Mouse (Mus musculus): Measurements from ENCODE around the gene Smok2b. TPM values are rescaled to one million over a fixed set of nuclear protein-coding genes. Genes with fewer than 3 reads are reported as not detected.
"Not testable (repeated sequence)": the region's sequence is repeated elsewhere in the genome, so short reads cannot be mapped to it uniquely, and the experiment has no call there.

Smok2b gene
- polyA plus RNA-seq, 1 experiment from 2014 or later = not detected

GRCm38 (mm10) chr17:13214169-13214568 is 15.9 kb upstream of the Smok2b start:
- 58% methylated on average over 4 of the region's 4 CpGs for WGBS
- Histone ChIP-seq H3K27me3 (replicated peaks; ENCODE audit: control insufficient read depth, insufficient read depth, low read length) (no peaks in the 10 kb centered on the region), H3K36me3 (ENCODE audit: control insufficient read depth, insufficient read depth, low read length) (no peaks in the 10 kb centered on the region), H3K9ac (ENCODE audit: low read depth, low read length) (no peak overlapping the region), H3K4me3 (ENCODE audit: low read depth, low read length) (no peak overlapping the region), H3K4me1 (ENCODE audit: control insufficient read depth, insufficient read depth, low read length) (no peaks in the 10 kb centered on the region), H3K27ac (replicated peaks; ENCODE audit: low read depth, low read length) (no peak overlapping the region), H3K4me2 (ENCODE audit: low read depth, low read length) (no peak overlapping the region), H3K9me3 (ENCODE audit: control insufficient read depth, low read length) (peaks cover 88% of the 10 kb centered on the region)
- DNase-seq (ENCODE audit: low spot score) (no peak), ATAC-seq (ENCODE audit: low read depth) (no peak)

- no peaks in the 10 kb centered on the region for H3K36me3 ChIP-seq (ENCODE audit: control insufficient read depth, insufficient read depth, low read length)
- ATAC-seq (ENCODE audit: low read depth) (no peak), DNase-seq (ENCODE audit: low spot score) (no peak)
- H3K4me3 ChIP-seq (ENCODE audit: low read depth, low read length) = no peak overlapping the region
- H3K9ac ChIP-seq (ENCODE audit: low read depth, low read length) = no peak overlapping the region
- H3K27me3 ChIP-seq (replicated peaks; ENCODE audit: control insufficient read depth, insufficient read depth, low read length) = no peaks in the 10 kb centered on the region
- no peak overlapping the region for H3K27ac ChIP-seq (replicated peaks; ENCODE audit: low read depth, low read length)
- peaks cover 95% of the 10 kb centered on the region for H3K9me3 ChIP-seq (ENCODE audit: control insufficient read depth, low read length)
- H3K4me1 ChIP-seq (ENCODE audit: control insufficient read depth, insufficient read depth, low read length) = no peaks in the 10 kb centered on the region
- no peak overlapping the region for H3K4me2 ChIP-seq (ENCODE audit: low read depth, low read length)
- WGBS = 80% methylated on average over 2 of the region's 2 CpGs
These were observed 14.5 kb upstream of the Smok2b start for GRCm38 (mm10) chr17:13215595-13215994.

GRCm38 (mm10) chr17:13220888-13221287 is 9.2 kb upstream of the Smok2b start, which contains the start of gene Smok2a:
Gene Smok2a, plus strand, starts transcription at chr17:13221188.
- H3K9ac ChIP-seq (ENCODE audit: low read depth, low read length) = no peak within 1 kb of the TSS
- ATAC-seq (ENCODE audit: low read depth) (no peak), DNase-seq (ENCODE audit: low spot score) (no peak)
- peaks cover 90% of the 10 kb centered on the region for H3K9me3 ChIP-seq (ENCODE audit: control insufficient read depth, low read length)
- no peak within 1 kb of the TSS for H3K4me3 ChIP-seq (ENCODE audit: low read depth, low read length)
- H3K27me3 ChIP-seq (replicated peaks; ENCODE audit: control insufficient read depth, insufficient read depth, low read length) = no peaks in the 10 kb centered on the region
- no peaks in the 10 kb centered on the region for H3K4me1 ChIP-seq (ENCODE audit: control insufficient read depth, insufficient read depth, low read length)
- no peak within 1 kb of the TSS for H3K27ac ChIP-seq (replicated peaks; ENCODE audit: low read depth, low read length)
- no peak within 1 kb of the TSS for H3K4me2 ChIP-seq (ENCODE audit: low read depth, low read length)
- H3K36me3 ChIP-seq (ENCODE audit: control insufficient read depth, insufficient read depth, low read length) = no peaks in the 10 kb centered on the region
- 86% methylated on average over 3 of the region's 3 CpGs for WGBS

GRCm38 (mm10) chr17:13221921-13222320 is 8.1 kb upstream of the Smok2b start:
- H3K9ac ChIP-seq (ENCODE audit: low read depth, low read length); H3K4me3 ChIP-seq (ENCODE audit: low read depth, low read length); H3K27ac ChIP-seq (replicated peaks; ENCODE audit: low read depth, low read length); H3K4me2 ChIP-seq (ENCODE audit: low read depth, low read length); H3K27me3 ChIP-seq (replicated peaks; ENCODE audit: control insufficient read depth, insufficient read depth, low read length); DNase-seq (ENCODE audit: low spot score); H3K4me1 ChIP-seq (ENCODE audit: control insufficient read depth, insufficient read depth, low read length); H3K36me3 ChIP-seq (ENCODE audit: control insufficient read depth, insufficient read depth, low read length); ATAC-seq (ENCODE audit: low read depth): not testable (repeated sequence)
- H3K9me3 ChIP-seq (ENCODE audit: control insufficient read depth, low read length) = peaks cover 90% of the 10 kb centered on the region
- WGBS = 90% methylated on average over 2 of the region's 2 CpGs

- H3K9me3 ChIP-seq (ENCODE audit: control insufficient read depth, low read length) = peaks cover 51% of the 10 kb centered on the region
- WGBS = 74% methylated on average over 4 of the region's 4 CpGs
- not testable (repeated sequence) for H3K36me3 ChIP-seq (ENCODE audit: control insufficient read depth, insufficient read depth, low read length); H3K4me3 ChIP-seq (ENCODE audit: low read depth, low read length); DNase-seq (ENCODE audit: low spot score); H3K27me3 ChIP-seq (replicated peaks; ENCODE audit: control insufficient read depth, insufficient read depth, low read length); H3K4me2 ChIP-seq (ENCODE audit: low read depth, low read length); ATAC-seq (ENCODE audit: low read depth); H3K4me1 ChIP-seq (ENCODE audit: control insufficient read depth, insufficient read depth, low read length); H3K9ac ChIP-seq (ENCODE audit: low read depth, low read length); H3K27ac ChIP-seq (replicated peaks; ENCODE audit: low read depth, low read length)
These were observed 9.4 kb downstream of the Smok2b start for GRCm38 (mm10) chr17:13239461-13239860.

- WGBS = 83% methylated on average over 7 of the region's 13 CpGs
- H3K27me3 ChIP-seq (replicated peaks; ENCODE audit: control insufficient read depth, insufficient read depth, low read length); ATAC-seq (ENCODE audit: low read depth); H3K9ac ChIP-seq (ENCODE audit: low read depth, low read length); H3K4me3 ChIP-seq (ENCODE audit: low read depth, low read length); H3K4me1 ChIP-seq (ENCODE audit: control insufficient read depth, insufficient read depth, low read length); DNase-seq (ENCODE audit: low spot score); H3K4me2 ChIP-seq (ENCODE audit: low read depth, low read length); H3K36me3 ChIP-seq (ENCODE audit: control insufficient read depth, insufficient read depth, low read length); H3K27ac ChIP-seq (replicated peaks; ENCODE audit: low read depth, low read length): not testable (repeated sequence)
- H3K9me3 ChIP-seq (ENCODE audit: control insufficient read depth, low read length) = peaks cover 36% of the 10 kb centered on the region
These were observed 11.0 kb downstream of the Smok2b start for GRCm38 (mm10) chr17:13240807-13241727.

GRCm38 (mm10) chr17:13254786-13255185 is 24.7 kb downstream of the Smok2b start:
- not testable (repeated sequence) for DNase-seq (ENCODE audit: low spot score); H3K9ac ChIP-seq (ENCODE audit: low read depth, low read length); H3K36me3 ChIP-seq (ENCODE audit: control insufficient read depth, insufficient read depth, low read length); H3K9me3 ChIP-seq (ENCODE audit: control insufficient read depth, low read length); H3K27me3 ChIP-seq (replicated peaks; ENCODE audit: control insufficient read depth, insufficient read depth, low read length); H3K27ac ChIP-seq (replicated peaks; ENCODE audit: low read depth, low read length); ATAC-seq (ENCODE audit: low read depth); H3K4me2 ChIP-seq (ENCODE audit: low read depth, low read length); H3K4me3 ChIP-seq (ENCODE audit: low read depth, low read length); H3K4me1 ChIP-seq (ENCODE audit: control insufficient read depth, insufficient read depth, low read length)
- 54% methylated on average over 1 of the region's 5 CpGs for WGBS
